Mouse (Mus musculus) lung, postnatal 0 days (tissue): ENCODE results near the gene Ankdd1b. TPM values are rescaled to one million over a fixed set of nuclear protein-coding genes. Genes with fewer than 3 reads are reported as not detected.

ENCODE experiments used
- ATAC-seq: fragments of 200-750 bp; cut with Nextera tagmentation; 2 replicates; pipeline ENCODE4 v1.8.0; 2017; ENCODE audit warnings: moderate library complexity
- DNase-seq: peaks from one replicate; pipeline ENCODE4 v3.0.0-alpha.2; 2016; ENCODE audit warnings: low spot score
- H3K27ac ChIP-seq: fragments of 300-500 bp; sonication (generic); 2 replicates; pipeline ENCODE4 v1.5.1; 2014; ENCODE audit warnings: antibody characterized with exemption, mild to moderate bottlenecking, low read length, mixed read lengths
- H3K27me3 ChIP-seq: fragments of 300-500 bp; sonication (generic); replicated peaks from 2 replicates; pipeline ENCODE4 v1.6.1; 2014; ENCODE audit warnings: low read length, mixed read lengths; ENCODE audit not compliant: insufficient read depth
- H3K36me3 ChIP-seq: fragments of 300-500 bp; sonication (generic); 2 replicates; pipeline ENCODE4 v1.6.1; 2014; ENCODE audit warnings: low read length, mixed read lengths; ENCODE audit not compliant: insufficient read depth
- H3K4me1 ChIP-seq: fragments of 300-500 bp; sonication (generic); 2 replicates; pipeline ENCODE4 v1.6.1; 2014; ENCODE audit warnings: antibody characterized with exemption, low read depth, low read length, mixed read lengths; ENCODE audit not compliant: insufficient read depth
- H3K4me2 ChIP-seq: fragments of 300-500 bp; sonication (generic); replicated peaks from 2 replicates; pipeline ENCODE4 v1.6.1; 2014; ENCODE audit warnings: low read depth, mild to moderate bottlenecking, low read length, moderate library complexity, mixed read lengths
- H3K4me3 ChIP-seq: fragments of 300-500 bp; sonication (generic); 2 replicates; pipeline ENCODE4 v1.5.1; 2014; ENCODE audit warnings: low read depth, low read length
- H3K9ac ChIP-seq: fragments of 300-500 bp; sonication (generic); replicated peaks from 2 replicates; pipeline ENCODE4 v1.6.1; 2014; ENCODE audit warnings: low read depth, mild to moderate bottlenecking
- H3K9me3 ChIP-seq: fragments of 300-500 bp; sonication (generic); 2 replicates; pipeline ENCODE4 v1.6.1; 2016; ENCODE audit warnings: low read length, mixed read lengths
- CTCF ChIP-seq: IDR thresholded peaks from 2 replicates; pipeline ENCODE4 v1.5.1; 2016; ENCODE audit warnings: antibody characterized with exemption, mild to moderate bottlenecking
- EP300 ChIP-seq: IDR thresholded peaks from 2 replicates; pipeline ENCODE4 v1.6.1; 2016; ENCODE audit warnings: antibody characterized with exemption, mild to moderate bottlenecking, control low read depth
- WGBS: fragments of 180-500 bp; shearing (Covaris S2); extraction: QIAGEN DNeasy Blood & Tissue Kit; methylation state at CpG from one replicate; pipeline ENCODE4 v1.1.7; 2014; 5-methylcytosine and 5-hydroxymethylcytosine counted together
- polyA plus RNA-seq: library from polyadenylated mRNA; unstranded; fragments of >200 nt; fragmentation: Nextera tagmentation; extraction: Ambion mirVana; gene quantifications from 2 replicates; pipeline ENCODE4 v1.2.1, GENCODE M21; 2015

Ankdd1b gene
- polyA plus RNA-seq, 1 experiment from 2014 or later: 0.24 TPM

GRCm38 (mm10) chr13:96462644-96463043 lies 8.4 kb downstream of the Ankdd1b start:
- H3K4me3 ChIP-seq: no peak overlapping the region
- H3K4me2 ChIP-seq: no peak overlapping the region
- ATAC-seq (no peak), DNase-seq (peak; percentile 7)
- no peak for TF ChIP-seq CTCF
- TF ChIP-seq EP300: no peak
- H3K4me1 ChIP-seq: no peaks in the 10 kb centered on the region
- H3K9me3 ChIP-seq: no peaks in the 10 kb centered on the region
- no peaks in the 10 kb centered on the region for H3K36me3 ChIP-seq
- no peaks in the 10 kb centered on the region for H3K27me3 ChIP-seq
- 38% methylated on average over 1 of the region's 1 CpGs for WGBS
- H3K9ac ChIP-seq: no peak overlapping the region
- H3K27ac ChIP-seq: no peak overlapping the region

- Histone ChIP-seq H3K27ac (no peak overlapping the region), H3K9me3 (no peaks in the 10 kb centered on the region), H3K4me1 (no peaks in the 10 kb centered on the region), H3K9ac (no peak overlapping the region), H3K36me3 (no peaks in the 10 kb centered on the region), H3K4me2 (no peak overlapping the region), H3K4me3 (no peak overlapping the region), H3K27me3 (no peaks in the 10 kb centered on the region)
- ATAC-seq (no peak), DNase-seq (no peak)
- TF ChIP-seq CTCF: no peak
- WGBS: 80% methylated on average over 4 of the region's 4 CpGs
Observed at GRCm38 (mm10) chr13:96458606-96459005, 12.4 kb downstream of the Ankdd1b start.

DNA sequence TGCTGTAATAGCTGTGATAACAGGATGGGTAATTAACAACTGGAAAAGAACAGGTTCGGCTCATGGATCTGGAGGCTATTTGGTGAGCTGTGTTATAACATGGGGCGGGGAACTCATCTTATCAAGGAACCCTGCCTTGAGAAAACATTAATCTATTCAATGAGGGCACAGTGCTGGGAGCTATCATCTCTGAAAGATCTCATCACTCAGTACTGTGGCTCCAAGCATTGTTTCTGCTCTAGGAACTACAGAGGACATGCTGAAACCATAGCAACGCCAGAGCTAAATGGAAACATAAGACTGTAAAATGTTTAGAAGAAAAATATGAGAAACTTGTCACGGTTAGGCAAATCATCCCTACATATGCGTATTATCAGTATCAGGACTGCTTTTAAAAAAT lies 13.0 kb downstream of the Ankdd1b start:
- WGBS: 79% methylated on average over 5 of the region's 5 CpGs
- Histone ChIP-seq H3K9ac (no peak overlapping the region), H3K27ac (no peak overlapping the region), H3K9me3 (no peaks in the 10 kb centered on the region), H3K4me2 (no peak overlapping the region), H3K4me1 (no peaks in the 10 kb centered on the region), H3K4me3 (no peak overlapping the region), H3K36me3 (no peaks in the 10 kb centered on the region), H3K27me3 (no peaks in the 10 kb centered on the region)
- no peak for DNase-seq
- ATAC-seq: no peak
- no peak for TF ChIP-seq EP300
- TF ChIP-seq CTCF: no peak

- DNase-seq (no peak), ATAC-seq (no peak)
- Histone ChIP-seq H3K27me3 (no peaks in the 10 kb centered on the region), H3K9ac (no peak overlapping the region), H3K4me3 (no peak overlapping the region), H3K27ac (no peak overlapping the region), H3K9me3 (no peaks in the 10 kb centered on the region), H3K4me2 (no peak overlapping the region), H3K36me3 (no peaks in the 10 kb centered on the region), H3K4me1 (no peaks in the 10 kb centered on the region)
- WGBS: 96% methylated on average over 5 of the region's 5 CpGs
- no peak for TF ChIP-seq CTCF
- no peak for TF ChIP-seq EP300
Observed at GRCm38 (mm10) chr13:96457566-96457965, 13.4 kb downstream of the Ankdd1b start.

GRCm38 (mm10) chr13:96454288-96454687 lies 16.7 kb downstream of the Ankdd1b start:
- TF ChIP-seq CTCF (no peak), EP300 (no peak)
- peak; percentile 29 for DNase-seq
- H3K36me3 ChIP-seq: no peaks in the 10 kb centered on the region
- H3K4me2 ChIP-seq: no peak overlapping the region
- H3K27ac ChIP-seq: no peak overlapping the region
- H3K9ac ChIP-seq: no peak overlapping the region
- 61% methylated on average over 3 of the region's 3 CpGs for WGBS
- no peak overlapping the region for H3K4me3 ChIP-seq
- no peaks in the 10 kb centered on the region for H3K27me3 ChIP-seq
- peak; percentile 44; the same call in 1 of the 2 replicates for ATAC-seq
- H3K4me1 ChIP-seq: no peaks in the 10 kb centered on the region
- H3K9me3 ChIP-seq: no peaks in the 10 kb centered on the region

DNA sequence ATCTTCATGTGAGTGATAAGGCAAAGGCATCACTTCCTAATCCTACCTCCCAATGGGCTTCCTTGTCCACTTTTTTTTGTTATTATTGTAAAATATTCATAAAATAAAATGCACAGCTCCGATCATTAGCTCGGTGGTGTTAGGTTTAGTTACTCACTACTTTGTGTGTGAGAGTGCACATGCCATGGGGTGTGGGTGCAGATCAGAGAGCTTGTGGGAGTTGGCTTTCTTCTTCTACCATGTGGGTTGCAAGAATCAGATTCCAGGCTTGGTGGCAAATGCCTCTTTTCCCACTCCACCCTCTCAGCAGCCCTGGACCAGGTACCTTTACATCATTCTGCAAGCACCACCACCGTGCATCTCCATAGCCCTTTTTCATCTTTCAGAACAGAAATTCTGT lies 18.4 kb downstream of the Ankdd1b start:
- Histone ChIP-seq H3K4me3 (no peak overlapping the region), H3K9me3 (no peaks in the 10 kb centered on the region), H3K4me2 (no peak overlapping the region), H3K27me3 (no peaks in the 10 kb centered on the region), H3K4me1 (no peaks in the 10 kb centered on the region), H3K36me3 (no peaks in the 10 kb centered on the region), H3K27ac (no peak overlapping the region), H3K9ac (no peak overlapping the region)
- TF ChIP-seq EP300 (no peak), CTCF (no peak)
- WGBS: 96% methylated on average over 3 of the region's 3 CpGs
- ATAC-seq: no peak
- no peak for DNase-seq
